Mouse (Mus musculus) adrenal gland, adult 2 months (tissue): ENCODE measurements around the gene Ccdc8. TPM values are rescaled to one million over a fixed set of nuclear protein-coding genes. Genes with fewer than 3 reads are reported as not detected.
A peak's percentile ranks its signal among the peaks of the same experiment; 100 is the strongest.
"Not testable (repeated sequence)": the region's sequence is repeated elsewhere in the genome, so short reads cannot be mapped to it uniquely, and the experiment has no call there.

Experiments used
- DNase-seq: peaks from one replicate; pipeline ENCODE4 v3.0.0; 2021
- long read RNA-seq: library from polyadenylated mRNA; stranded (forward); transcript quantifications from one replicate; pipeline ENCODE4 v2.0.0, GENCODE M21; 2021
- polyA plus RNA-seq: library from polyadenylated mRNA; depleted of rRNA; stranded (reverse); fragments of >200 nt; gene quantifications from 2 replicates; pipeline ENCODE4 v1.2.3, GENCODE M21; 2012; rRNA removed
- total RNA-seq, 2 experiments: library from RNA; stranded (reverse); gene quantifications; 2 replicates each; pipeline ENCODE4 v1.2.3; 2021

The Ccdc8 gene
- total RNA-seq, result 10 to 100 TPM; 13.6 to 28.9 TPM
- 7.3 and 7.5 TPM in 2 replicates for polyA plus RNA-seq
- long read RNA-seq, full-length matches to known transcripts, result 16 of 19 reads
- long read RNA-seq, partial matches to known transcripts, result 0 of 19 reads
- long read RNA-seq, other reads (novel, unspliced or antisense), result 3 of 19 reads

DNA sequence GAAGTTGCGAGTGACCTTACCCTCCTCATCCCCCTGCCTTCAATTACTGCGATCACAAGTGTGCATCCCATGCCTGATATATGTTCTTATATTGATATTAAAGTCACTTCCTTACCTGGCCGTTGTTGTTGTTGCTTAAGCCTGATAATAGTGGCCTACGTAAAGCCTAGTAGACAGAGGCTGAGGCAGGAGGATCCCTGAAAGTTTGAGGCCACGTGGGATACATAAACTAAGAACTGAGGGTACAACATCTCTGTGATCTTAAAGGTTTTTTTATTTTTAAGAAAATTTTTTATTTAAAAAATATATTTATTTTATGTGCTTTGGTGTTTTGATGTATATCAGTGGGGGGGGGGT is at the start of gene Ccdc8:
Ccdc8 (plus strand) TSS at position 258 of the 357 bp plus-strand sequence.
- no peak for DNase-seq

DNA sequence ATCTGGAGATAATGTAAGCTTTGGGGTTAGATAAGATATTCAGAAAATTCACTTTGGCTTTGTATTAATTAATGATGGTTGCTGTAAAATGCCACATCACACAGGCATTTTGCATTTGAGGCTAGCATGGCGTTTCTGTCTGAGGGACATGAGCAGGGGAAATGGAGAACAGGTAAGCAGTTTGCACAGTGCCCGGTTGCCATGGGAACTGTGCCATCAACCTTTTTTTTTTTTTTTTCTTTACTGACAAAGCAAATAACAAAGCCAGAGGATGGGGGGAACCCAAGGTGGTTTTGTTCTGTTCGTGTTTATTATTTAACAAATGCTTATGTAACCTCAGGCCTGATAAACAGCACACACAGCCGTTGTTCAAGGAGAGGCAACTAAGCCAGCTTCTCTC is 49.6 kb upstream of the Ccdc8 start:
- no peak for DNase-seq

DNA sequence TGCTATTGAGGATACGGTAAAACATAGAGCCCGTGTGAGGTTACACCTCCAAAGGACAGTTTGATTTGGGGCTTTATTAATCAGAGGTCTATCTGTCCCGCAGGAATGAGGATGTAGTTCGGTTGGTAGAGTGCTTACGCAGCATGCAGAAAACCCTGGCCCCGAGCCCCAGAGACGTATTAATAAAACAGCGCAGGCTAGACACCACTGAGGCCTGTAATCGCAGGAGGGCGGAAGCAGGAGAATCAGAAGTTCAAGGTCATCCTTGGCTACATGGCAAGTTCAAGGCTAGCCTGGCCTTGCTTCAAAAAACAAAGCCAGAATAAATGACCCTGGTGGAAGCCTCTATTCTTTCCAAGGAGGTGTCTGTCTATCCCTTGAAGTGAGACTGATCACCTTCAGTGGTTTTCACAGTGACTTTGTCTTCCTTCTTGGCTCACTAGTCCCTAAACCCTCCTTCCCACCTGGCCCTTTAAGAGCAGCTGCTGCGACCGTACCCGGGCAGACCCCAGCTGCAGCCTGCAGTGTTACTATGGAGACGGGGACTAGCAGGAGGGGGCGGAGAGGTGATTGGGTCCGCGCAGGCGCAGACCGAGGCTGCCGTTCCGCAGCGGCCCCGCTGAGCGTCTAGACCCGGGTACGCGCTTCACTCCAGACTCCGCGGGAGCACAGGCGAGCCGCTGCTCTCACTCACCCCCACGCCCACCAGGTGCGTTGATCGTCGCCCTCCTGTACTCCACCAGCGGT is 48.3 kb upstream of the Ccdc8 start, which contains the start of gene Pnmal2:
Pnmal2 (plus strand) TSS at position 622 of the 747 bp plus-strand sequence.
- DNase-seq, result peak; percentile 92

DNA sequence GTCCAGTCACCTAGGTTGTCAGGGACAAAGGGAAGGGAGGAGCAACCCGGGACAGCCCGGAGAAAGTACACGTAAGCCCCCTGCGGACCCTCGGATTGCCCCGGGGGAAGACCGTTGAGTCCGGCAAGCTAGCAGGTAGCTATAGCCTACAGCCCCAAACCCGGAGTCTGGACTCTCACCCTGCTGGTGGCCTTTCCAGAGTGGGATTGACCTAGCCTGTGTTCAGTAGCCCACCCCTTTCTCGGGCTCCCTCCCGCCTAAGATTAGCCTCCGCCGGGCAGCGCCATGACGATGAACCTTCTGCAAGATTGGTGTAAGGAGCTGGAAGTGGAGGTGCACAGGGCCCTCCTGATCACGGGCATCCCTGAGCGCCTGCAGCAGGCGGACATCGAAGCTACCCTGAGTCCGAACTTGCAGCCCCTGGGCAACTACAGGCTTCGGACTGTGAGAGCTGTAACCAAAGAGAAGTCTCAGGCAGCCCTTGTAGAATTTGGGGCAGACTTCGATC is 47.6 kb upstream of the Ccdc8 start:
- no peak for DNase-seq

DNA sequence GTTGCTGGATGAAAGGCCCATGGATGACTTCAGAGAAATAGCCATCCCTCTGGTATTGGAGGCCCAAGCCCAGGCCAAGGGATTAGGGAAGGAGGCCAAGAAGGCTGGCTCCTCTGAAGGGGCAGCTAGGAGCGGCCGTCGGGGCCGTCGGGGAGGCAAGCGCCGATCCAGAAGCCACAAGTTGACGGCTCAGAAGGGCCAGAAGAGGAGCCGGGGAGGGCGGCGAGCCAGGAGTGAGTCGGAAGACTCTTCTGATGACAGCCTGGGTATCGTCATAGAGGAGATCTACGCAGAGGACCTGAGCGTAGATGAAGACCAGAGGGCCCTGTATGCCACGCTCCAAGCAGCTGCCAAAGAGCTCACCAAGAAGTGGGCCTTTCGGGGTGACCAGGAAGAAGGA is 47.1 kb upstream of the Ccdc8 start:
- DNase-seq, result peak; percentile 9

DNA sequence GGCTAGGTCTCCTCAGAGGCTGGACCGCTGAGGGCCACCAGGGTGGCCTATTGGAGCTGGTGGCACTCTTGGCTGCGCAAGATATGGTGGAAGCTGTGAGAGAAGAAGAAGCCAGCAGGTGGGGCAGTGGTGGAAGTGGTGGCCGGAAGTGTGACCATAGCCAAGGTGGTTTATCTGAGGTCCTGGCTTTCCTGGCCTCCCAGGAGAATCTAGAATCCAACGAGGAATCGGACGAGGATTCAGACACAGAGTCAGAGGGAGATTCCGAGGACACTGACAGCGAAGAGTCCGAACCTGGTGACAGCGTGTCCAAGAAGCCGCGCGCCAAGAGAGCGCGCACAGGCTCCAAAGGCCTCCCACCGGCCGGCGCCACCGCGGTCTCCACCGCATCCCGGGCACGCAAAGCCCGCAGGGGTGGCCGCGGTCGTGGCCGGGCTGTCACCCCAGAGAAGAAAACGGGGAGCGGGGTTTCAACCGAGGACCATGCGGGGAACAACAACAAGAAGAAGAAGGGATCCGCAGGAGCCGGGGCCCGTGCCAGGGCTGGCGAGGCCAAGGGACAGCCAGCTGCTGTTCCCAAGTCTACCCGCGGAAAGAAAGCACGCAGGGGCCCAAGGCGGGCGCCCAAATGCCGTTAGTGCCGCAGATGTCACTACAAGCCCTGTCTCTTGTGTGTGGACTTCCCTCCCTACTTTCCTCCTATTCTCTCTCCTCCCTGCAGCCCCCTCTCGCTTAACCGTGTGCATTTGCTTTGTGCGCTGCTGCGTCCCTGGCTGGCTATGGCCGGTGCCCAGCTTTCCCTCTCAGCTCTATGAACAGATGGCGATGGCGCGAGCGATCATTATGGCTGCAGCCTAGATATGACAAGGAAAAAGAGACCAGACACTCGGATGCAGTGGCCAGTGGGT is 45.8 kb upstream of the Ccdc8 start:
- peak; percentile 25 for DNase-seq

DNA sequence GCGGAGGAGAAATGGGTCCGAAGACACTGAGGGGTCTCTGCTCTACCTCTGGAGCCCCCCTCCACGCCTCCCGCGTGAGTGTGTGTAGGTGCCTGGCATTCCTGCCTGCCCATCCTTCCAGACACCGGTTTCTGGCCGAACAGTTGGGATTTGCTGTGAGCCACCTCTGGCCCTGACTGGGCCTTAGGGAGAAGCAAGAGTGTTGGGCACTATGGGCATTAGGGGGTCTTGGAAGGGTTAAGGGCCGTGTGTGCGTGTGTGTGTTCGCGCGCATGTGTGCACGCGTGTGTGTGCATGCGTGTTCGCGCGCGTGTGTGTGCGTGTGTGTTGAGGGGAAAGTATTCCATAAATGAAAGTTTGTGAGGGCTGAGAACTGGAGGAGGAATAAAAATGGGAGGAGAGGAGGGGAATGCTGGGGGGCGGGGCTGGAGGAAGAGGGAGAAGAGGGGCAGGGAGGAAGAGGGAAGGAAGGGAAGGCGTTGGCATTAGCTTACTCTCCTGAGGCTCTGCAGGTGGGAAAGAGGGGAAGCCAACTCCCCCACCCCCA is 45.1 kb upstream of the Ccdc8 start:
- DNase-seq, result no peak

DNA sequence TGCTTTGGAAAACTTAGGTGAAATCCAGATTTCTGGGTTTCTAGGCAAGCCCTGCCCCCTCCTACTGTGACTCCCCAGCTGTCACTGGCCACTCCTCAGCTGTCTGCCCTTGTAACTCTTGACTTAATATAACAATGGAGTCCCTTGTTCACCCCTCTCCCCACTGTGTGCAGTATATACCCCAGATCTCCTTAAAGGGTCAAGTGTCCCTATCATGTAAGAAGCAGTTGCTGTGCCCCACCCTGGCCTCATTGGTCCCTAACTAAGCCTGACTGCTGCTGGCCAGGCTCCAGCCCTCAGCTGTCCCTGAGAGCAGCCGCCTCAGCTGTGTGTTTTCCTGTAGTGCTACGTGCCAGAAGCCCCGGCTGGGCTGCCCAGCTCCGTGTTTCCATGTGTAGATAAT is 44.5 kb upstream of the Ccdc8 start:
- DNase-seq, result peak; percentile 56

DNA sequence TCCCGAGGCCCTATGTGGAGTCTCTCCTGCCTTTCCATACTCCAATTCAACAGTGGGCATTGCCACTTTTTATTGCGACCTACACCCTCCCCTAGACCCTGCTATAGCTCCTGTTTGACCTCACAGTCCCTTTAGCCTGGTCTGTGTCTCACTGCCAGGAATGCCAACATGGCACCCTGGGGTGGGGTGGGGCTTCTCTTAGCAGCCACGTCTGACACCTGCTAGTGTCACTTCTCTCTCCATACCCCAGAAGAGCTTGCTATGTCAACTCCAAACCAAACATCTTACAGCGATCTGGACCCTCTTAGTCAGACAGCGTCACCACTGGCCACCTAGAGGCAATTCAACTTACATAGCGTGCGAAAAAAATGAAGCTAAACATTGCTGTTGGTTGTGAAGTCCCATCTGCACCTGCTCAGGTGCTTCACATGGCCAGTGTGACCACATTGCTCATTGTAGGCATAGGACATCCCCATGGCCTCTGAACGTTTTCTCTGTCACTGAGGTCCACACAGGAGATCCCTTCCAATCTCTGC is 43.5 kb upstream of the Ccdc8 start:
- DNase-seq, result no peak

DNA sequence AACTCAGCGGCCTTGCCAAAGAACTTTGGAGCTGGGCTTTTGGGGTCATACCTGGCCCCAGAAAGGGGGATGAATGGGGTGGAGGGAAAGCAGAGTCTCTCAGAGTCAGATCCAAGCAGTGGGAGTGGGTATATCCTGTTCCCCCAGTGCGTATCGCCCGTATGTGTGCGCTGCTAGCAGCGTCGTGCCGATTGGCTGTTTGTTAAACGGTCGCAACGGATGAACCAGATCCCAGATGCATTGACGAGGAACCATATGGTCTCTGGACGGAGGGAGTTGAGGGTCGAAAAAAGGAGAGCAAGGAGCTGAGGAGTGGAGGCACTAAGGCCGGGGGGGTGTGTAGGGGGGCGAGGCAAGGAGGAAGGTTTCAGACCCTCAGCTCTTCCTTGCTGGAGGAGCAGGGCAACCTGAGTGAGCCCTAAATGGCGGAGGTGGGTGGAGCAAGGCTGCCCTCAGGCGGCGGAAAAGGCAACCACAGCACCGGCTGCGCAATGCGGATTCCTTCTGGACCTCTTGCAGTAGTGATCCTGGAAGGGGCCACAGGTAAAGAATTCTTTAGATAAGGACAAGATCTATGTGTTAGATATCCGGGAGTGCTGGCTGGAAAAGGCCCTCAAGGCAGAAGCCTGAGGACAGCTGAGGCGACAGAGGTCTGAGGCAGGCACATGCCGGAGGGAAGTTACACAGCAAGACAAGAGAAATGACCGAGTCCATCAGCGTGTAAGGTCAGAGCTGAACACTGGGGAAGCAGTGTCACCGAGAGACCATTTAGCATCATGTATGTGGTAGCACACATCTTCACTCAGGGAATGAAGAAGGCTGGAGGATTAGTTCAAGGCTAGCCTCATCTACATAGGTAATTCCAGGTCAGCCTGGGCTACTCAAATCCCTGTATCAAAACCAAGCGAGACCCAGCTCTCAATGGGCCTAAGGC is 42.3 kb upstream of the Ccdc8 start:
- peak; percentile 84 for DNase-seq

DNA sequence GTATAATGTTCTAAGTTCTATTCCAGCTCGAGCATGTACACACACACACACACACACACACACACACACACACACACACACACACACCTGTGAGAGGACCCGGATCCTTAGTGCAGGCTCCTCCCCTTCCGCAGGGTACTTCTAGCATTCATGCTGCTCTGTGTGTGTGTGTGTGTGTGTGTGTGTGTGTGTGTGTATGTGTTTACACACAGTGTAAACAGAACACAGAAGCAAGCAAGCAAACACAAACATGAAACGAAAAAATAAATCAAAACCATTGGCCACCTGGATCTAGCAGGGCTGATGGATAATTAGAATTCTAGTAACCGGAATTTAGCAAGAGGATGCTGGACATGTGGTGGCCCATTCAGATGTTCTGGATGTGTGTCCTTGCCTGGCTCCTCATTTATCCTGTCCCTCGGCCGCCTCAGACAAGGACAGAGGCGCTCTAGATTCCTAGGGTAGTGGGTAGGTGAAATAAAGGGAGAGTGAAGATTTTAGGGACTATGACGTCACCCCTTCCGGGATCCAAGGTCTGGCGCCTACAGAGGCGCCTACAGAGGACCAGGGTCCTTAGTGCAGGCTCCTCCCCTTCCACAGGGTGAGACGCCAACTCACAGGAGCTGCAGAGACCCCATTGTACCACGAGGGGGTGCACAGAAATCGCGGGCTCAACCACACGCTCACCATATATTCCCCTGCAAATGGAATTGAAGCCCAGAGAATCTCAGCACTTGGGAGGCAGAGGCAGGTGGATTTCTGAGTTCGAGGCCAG is 41.5 kb upstream of the Ccdc8 start:
- DNase-seq, result peak; percentile 86

DNA sequence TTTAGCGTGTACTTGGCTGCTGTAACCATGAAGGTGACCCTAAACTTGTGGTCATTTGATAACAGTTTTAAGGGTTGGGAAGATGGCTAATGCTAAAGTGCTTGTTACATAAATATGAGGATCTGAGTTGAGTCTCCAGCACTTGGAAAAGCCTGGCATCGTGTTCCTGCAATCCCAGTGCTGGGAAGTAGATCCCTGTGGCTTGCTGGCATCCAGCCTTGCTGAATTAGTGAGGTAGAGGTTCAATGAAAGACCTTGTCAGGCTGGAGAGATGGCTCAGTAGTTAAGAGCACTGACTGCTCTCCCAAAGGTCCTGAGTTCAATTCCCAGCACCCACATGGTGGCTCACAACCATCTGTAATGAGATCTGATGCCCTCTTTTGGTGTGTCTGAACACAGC is 38.7 kb upstream of the Ccdc8 start:
- DNase-seq, result not testable (repeated sequence)

DNA sequence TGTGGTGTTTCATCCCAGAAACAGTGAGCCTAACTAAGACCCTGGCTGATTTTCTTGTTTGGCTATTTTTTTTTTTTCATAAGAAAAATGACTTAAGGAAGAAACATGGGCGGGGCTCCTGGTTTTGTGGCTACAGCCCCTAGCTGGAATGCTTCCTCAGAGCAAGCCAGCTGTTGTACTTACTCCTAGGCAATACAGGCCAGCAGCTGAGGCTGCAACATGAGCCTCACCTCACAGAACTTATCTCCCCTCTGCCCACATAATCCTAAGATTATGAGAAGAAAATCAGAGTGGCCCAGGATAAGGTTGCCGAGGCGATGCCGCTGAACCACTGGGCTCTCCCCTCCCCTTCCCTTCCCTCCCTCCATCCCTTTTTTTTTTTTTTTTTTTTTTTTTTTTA is 36.8 kb upstream of the Ccdc8 start:
- no peak for DNase-seq

DNA sequence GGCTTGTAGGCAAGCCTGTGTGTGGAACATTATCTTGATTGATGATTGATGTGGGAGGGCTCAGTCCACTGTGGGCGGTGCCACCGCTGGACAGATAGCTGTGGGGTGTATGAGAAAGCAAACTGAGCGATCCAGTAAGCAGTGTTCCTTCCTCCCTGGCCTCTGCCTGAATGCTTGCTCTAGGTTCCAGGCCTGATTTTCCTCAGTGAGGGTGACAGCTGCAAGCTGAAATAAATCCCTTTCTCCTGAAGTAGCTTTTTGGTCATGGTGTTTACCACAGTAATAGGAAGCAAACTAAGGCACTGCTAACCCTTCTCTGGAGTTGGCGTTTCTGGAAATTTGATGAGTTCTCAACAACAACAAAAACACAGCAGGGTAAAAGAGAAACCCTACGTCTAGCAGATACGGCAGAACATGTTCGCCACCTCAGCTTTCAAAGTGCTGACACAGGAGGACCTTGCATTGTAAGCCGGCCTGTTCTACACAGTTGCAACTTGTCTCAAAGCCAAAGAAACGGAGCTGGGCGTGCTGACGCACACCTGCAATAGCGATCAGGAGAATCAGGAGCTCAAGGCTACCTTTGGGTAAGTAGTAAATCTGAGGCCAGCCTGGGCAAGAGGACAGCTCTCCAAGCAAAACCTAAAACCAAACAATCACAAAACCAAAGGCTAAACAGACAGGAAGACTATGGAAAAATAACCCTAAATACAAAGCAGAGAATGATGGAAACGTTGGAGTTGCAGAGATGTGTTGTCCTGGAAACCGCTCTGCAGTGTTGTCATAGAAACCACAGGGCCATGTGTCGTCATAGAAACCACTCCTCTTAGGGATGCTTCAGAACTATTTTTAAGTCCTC is 35.9 kb upstream of the Ccdc8 start:
- DNase-seq, result no peak

DNA sequence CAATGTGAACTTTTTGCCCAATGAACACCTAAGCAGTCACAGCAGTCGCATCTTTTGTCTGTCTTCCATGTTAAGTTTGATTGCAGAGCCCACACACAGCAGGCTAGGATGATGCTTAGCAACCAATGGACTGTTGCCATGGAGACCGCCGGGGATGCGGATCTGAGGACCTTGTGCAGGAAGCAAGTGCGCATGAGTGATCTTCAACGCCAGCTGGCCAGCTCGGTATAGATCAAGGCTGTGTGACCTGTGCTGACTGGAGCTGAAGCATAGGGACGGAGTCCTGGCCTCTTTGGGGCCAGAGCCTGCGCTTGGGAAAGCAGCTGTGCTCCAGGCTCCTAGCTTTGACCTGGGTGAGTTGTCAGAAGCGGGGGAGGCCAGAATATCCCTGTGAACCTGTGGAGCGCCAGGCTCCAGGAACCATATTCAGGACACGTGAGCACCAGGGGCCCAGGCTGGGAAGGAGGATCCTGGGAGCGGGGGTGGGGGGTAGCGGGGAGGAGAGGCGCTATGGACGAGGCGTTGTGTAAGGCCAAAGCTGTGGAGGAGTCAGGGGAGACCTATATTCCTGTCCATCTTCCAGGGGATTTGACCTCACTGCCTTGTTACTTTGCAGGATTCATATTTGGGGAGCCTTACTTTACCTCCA is 32.8 kb upstream of the Ccdc8 start, which contains the start of gene Pnmal1:
Pnmal1 (plus strand) TSS at position 141 of the 649 bp plus-strand sequence.
- DNase-seq, result peak; percentile 83

DNA sequence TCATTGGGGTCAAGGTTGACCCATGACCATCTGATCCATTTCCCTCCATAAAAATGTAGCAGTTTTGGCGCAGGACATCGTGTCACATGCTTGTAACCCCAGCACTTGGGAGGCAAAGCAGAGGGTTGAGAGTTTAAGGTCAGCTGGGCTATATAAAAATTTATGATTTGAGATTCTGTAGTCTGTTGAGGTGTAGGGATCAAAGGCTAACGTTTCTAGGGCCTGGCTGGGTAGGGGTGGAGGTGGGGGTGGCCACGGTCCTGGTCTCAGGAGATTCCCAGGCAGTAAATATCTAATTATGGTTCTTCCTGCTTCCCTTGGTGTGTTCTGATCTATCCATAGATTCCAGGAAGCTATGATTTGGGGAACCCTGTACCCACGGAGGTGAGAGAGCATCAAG is 30.8 kb upstream of the Ccdc8 start:
- DNase-seq, result no peak

DNA sequence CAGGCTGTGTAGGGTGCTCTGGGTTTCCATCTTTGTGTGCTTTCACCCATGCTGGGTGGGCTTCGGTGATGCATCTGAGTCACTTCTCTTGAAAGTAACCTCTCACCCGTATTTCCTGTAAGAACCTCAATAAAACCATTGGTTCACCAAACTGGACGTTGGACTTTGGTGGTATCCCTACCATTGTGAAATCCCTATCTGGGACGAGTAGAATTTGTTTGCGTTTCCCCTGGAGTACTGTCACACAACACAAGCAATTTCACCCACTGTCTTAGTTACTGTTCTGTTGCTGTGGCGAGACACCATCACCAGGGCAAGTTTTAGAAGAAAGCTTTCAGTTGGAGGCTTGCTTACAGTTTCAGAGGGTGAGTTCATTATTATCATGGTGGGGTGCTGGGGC is 24.1 kb upstream of the Ccdc8 start:
- no peak for DNase-seq

DNA sequence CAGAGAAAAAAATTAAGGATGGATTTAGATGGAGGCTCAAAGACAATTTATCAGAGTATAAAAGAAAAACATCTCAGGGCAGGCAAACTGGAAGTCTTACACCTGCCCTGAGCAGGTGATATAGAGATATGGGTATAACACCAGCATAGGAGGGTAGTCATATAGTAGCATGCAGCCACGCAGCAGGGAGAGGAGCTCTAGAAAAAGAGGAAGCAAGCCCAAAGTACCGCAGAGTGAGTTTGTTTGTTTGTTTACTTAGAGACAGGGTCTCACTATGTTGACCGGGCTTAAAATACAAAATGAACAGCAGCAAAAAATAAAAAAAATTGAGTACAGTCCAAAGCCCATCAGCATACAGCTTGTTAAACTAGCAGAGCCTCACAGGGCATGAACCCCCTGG is 21.3 kb upstream of the Ccdc8 start:
- DNase-seq, result no peak

DNA sequence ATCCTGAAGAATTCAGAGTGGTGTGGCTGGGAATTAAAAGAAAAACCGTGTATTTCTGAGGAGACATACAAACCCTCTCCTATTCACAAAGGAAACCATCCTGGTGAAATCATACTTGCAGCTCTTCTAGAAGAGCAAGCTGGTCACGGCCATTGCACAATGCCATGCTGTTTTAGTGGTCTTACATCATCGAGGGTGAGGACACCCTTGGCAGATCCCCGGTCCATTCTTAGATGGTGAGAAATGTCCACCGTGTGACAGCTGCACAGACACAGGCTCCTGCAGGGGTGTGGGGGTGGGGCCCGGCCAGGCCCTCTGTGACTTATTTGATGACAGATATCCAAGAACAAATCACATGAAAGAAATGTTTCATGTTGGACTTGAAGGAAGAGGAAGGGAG is 18.5 kb upstream of the Ccdc8 start:
- DNase-seq, result peak; percentile 70
